Mouse (Mus musculus) ES-E14 (cell line): ENCODE results near the gene Nav1.

Experiments
- CHD2 ChIP-seq: IDR thresholded peaks from 2 replicates; pipeline ENCODE4 v1.6.1; 2014; ENCODE audit warnings: mild to moderate bottlenecking, low read depth, low read length, inconsistent platforms
- HCFC1 ChIP-seq: IDR thresholded peaks from 2 replicates; pipeline ENCODE4 v1.6.1; 2012; ENCODE audit warnings: low read length, inconsistent platforms, borderline replicate concordance; ENCODE audit not compliant: insufficient read depth
- ZNF384 ChIP-seq: IDR thresholded peaks from 2 replicates; pipeline ENCODE4 v1.6.1; 2012; ENCODE audit warnings: low read depth, low read length, inconsistent platforms

DNA sequence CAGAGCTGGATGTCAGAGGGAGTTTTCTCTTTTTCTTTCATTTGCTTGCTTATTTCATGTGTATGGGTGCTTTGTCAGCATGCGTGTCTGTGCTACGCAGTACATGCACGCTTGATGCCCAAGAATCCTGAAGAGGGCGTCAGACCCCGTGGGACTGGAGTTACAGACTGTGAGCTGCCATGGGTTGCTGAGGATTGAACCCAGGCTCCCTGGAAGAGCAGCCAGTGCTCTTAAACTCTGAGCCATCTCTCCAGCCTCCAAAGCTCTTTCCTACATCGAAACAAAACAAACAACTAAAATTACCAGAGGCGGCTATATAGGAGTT lies 131.6 kb downstream of the Nav1 start:
- TF ChIP-seq CHD2 (no peak), ZNF384 (no peak), HCFC1 (no peak)
